Mouse (Mus musculus): ENCODE data around the gene Mylpf.

DNA sequence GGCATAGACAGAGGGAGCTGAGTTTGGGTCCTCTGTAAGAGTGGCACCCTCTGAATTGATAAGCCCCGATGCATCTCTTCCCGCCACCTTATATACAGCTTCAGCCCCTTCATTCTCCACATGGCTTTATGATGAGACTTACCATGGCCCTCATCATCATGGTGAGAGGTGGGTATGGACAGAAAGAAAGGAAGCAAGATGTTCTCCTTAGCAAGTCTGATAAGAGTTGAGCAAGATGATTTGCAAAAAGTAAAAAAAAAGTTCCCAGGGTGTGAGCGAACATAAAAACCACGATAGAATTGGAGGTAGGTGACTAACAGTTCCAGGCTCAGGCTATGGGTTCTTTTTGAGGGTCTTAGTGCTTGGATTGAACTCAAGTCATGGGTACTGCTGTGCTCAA is 10.0 kb downstream of the Mylpf start:
- TF ChIP-seq EP300 (IDR thresholded peaks at IDR 0.05; ENCODE audit: low read depth) (no peak), CTCF (IDR thresholded peaks at IDR 0.05; ENCODE audit: low read depth) (no peak)

Data from heart, postnatal 0 days (tissue).